Mouse (Mus musculus) megakaryocyte-erythroid progenitor cell, adult 5-6 weeks (primary cell): ENCODE data around the gene Med27. TPM values are rescaled to one million over a fixed set of nuclear protein-coding genes. Genes with fewer than 3 reads are reported as not detected.

Experiments
- total RNA-seq, 2 experiments: library from RNA; stranded (forward) in 1 of 2; stranded (reverse) in 1 of 2; fragments of 200-1000, 215-1000 nt in 1 of 2; fragments of >200 nt in 1 of 2; fragmentation: Nextera tagmentation in 1 of 2; gene quantifications; 2 replicates each; pipeline ENCODE4 v1.2.3; 2014 to 2017

Gene Med27
- total RNA-seq, 2 experiments from 2014 or later, result 12.8 to 40.7 TPM

Other genes with a start within 250 kb of the Med27 start
- gene Setx, start 222.6 kb upstream of the Med27 start, total RNA-seq (2014; fragmentation: Nextera tagmentation), result 31.7 and 51.4 TPM in 2 replicates
- gene Setx, start 222.6 kb upstream of the Med27 start, total RNA-seq (2017), result 60.2 and 116 TPM in 2 replicates
- gene Ntng2, start 93.8 kb upstream of the Med27 start, total RNA-seq (2014; fragmentation: Nextera tagmentation), result 2.3 and 2.8 TPM in 2 replicates
- gene Ntng2, start 93.8 kb upstream of the Med27 start, total RNA-seq (2017), result not detected in 2 replicates